ENCODE assay signal across 7 mouse cellular contexts in genomic region chr10:126928011-126928818, GRCm38 (mm10). TPM values are rescaled to one million over a fixed set of nuclear protein-coding genes. Genes with fewer than 3 reads are reported as not detected.
A peak's percentile ranks its signal among the peaks of the same experiment; 100 is the strongest.
DNase-seq lines count a peak whose midpoint lies in the region; ATAC-seq and TF ChIP-seq lines count a peak whose summit lies in the region.

No protein-coding gene starts in this region.

- no peaks in the 10 kb centered on the region for H3K27me3 ChIP-seq in hindbrain, embryonic 15.5 days

- no peaks in the 10 kb centered on the region for H3K36me3 ChIP-seq in hindbrain, embryonic 15.5 days

- H3K9ac ChIP-seq in hindbrain, embryonic 15.5 days = peak overlapping the region; percentile 59

- intact Hi-C loops in left cerebral cortex, adult 2 months (cut with DNase I) = loop anchor here (1.0 kb wide), 3 partner anchors 25 to 50 kb away; partner anchors contain the start of gene Ctdsp2

- peak overlapping the region; percentile 99 for H3K4me2 ChIP-seq in hindbrain, embryonic 15.5 days

- peak; percentile 78 to 79 for DNase-seq in adrenal gland, adult 18-20 months (ENCODE audit: low spot score in 2 of 2)
- peak; percentile 85 to 93 for DNase-seq in cerebellum, postnatal 25 days
- peak; percentile 90 for DNase-seq in gastrocnemius, adult 18-20 months (ENCODE audit: low spot score)
- DNase-seq in left cerebral cortex, adult 2 months (ENCODE audit: extremely low spot score in 1 of 2, low spot score in 2 of 2) = peak; percentile 77 to 79
- peak; percentile 92 for DNase-seq in lung, postnatal 36 days
- peak; percentile 85 to 91 for DNase-seq in right cerebral cortex, postnatal 10 days (ENCODE audit: low spot score in 2 of 2)

- ATAC-seq in hindbrain, embryonic 15.5 days (ENCODE audit: low FRiP score, low read depth) = peak; percentile 40; the same call in 1 of the 2 replicates

- H3K4me3 ChIP-seq in hindbrain, embryonic 15.5 days = peak overlapping the region; percentile 67
- H3K4me3 ChIP-seq in left cerebral cortex, adult 2 months = peak overlapping the region; percentile 54

- peak overlapping the region; percentile 80 for H3K27ac ChIP-seq in hindbrain, embryonic 15.5 days (replicated peaks)
- H3K27ac ChIP-seq in left cerebral cortex, adult 2 months = peak overlapping the region; percentile 98

- WGBS in hindbrain, embryonic 15.5 days = under 1% methylated on average over 39 of the region's 39 CpGs

- no peaks in the 10 kb centered on the region for H3K9me3 ChIP-seq in hindbrain, embryonic 15.5 days

- peak; percentile 71 for TF ChIP-seq CTCF in left cerebral cortex, adult 2 months (IDR thresholded peaks at IDR 0.05)

- peaks cover 50% of the 10 kb centered on the region for H3K4me1 ChIP-seq in hindbrain, embryonic 15.5 days (replicated peaks)

RNA-seq across cellular contexts. Expression of gene Atp23, which starts 27.1 kb away (rescaled TPM):
- 1 to 10 TPM; 4.6 to 5.5 TPM for total RNA-seq in adrenal gland, adult 18-20 months (2021)
- total RNA-seq in gastrocnemius, adult 18-20 months (2021) = 1 to 10 TPM; 1.5 to 1.6 TPM
- polyA plus RNA-seq in hindbrain, embryonic 15.5 days (2015; fragmentation: Nextera tagmentation; extraction: Ambion mirVana) = 14.0 and 15.4 TPM in 2 replicates
- total RNA-seq in left cerebral cortex, adult 2 months (2021) = 10 to 100 TPM; 11.7 TPM

RNA-seq across cellular contexts. Expression of gene Ctdsp2, which starts 50.3 kb away (rescaled TPM):
- total RNA-seq in adrenal gland, adult 18-20 months (2021) = 10 to 100 TPM; 73.0 to 98.7 TPM
- total RNA-seq in gastrocnemius, adult 18-20 months (2021) = 100 to 1,000 TPM in 1 of 2 experiments, 10 to 100 TPM in 1; 84.5 to 110 TPM
- polyA plus RNA-seq in hindbrain, embryonic 15.5 days (2015; fragmentation: Nextera tagmentation; extraction: Ambion mirVana) = 19.0 and 19.4 TPM in 2 replicates
- 10 to 100 TPM; 79.4 to 83.8 TPM for total RNA-seq in left cerebral cortex, adult 2 months (2021)

Comparison
In these comparisons a context has a peak if more than half of its experiments do, and no peak if none do; other contexts are left out.
1. Peak in every context shown above with its lines: DNase-seq, ATAC-seq, H3K4me3 ChIP-seq and H3K27ac ChIP-seq.